Mouse (Mus musculus) liver, embryonic 13.5 days (tissue): ENCODE measurements around the gene Hist1h2be. TPM values are rescaled to one million over a fixed set of nuclear protein-coding genes. Genes with fewer than 3 reads are reported as not detected.
"Not testable (repeated sequence)": the region's sequence is repeated elsewhere in the genome, so short reads cannot be mapped to it uniquely, and the experiment has no call there.

Experiments
- ATAC-seq: fragments of 200-750 bp; cut with Nextera tagmentation; 2 replicates; pipeline ENCODE4 v1.8.0; 2017; ENCODE audit warnings: low read depth, mild to moderate bottlenecking, moderate number of reproducible peaks, moderate library complexity
- DNase-seq: peaks from one replicate; pipeline ENCODE4 v3.0.0; 2022
- H3K27ac ChIP-seq: fragments of 300-500 bp; sonication (generic); 2 replicates; pipeline ENCODE4 v1.5.1; 2015; ENCODE audit warnings: moderate library complexity, mild to moderate bottlenecking, inconsistent platforms
- H3K27me3 ChIP-seq: fragments of 300-500 bp; sonication (generic); 2 replicates; pipeline ENCODE4 v1.6.1; 2015; ENCODE audit warnings: mild to moderate bottlenecking, inconsistent platforms
- H3K36me3 ChIP-seq: fragments of 300-500 bp; sonication (generic); 2 replicates; pipeline ENCODE4 v1.6.1; 2015; ENCODE audit warnings: mild to moderate bottlenecking, inconsistent platforms
- H3K4me1 ChIP-seq: fragments of 300-500 bp; sonication (generic); replicated peaks from 2 replicates; pipeline ENCODE4 v1.6.1; 2015; ENCODE audit warnings: inconsistent platforms
- H3K4me2 ChIP-seq: fragments of 300-500 bp; sonication (generic); 2 replicates; pipeline ENCODE4 v1.6.1; 2015; ENCODE audit warnings: inconsistent platforms, mild to moderate bottlenecking, moderate library complexity
- H3K4me3 ChIP-seq: fragments of 300-500 bp; sonication (generic); replicated peaks from 2 replicates; pipeline ENCODE4 v1.5.1; 2015; ENCODE audit warnings: mild to moderate bottlenecking, inconsistent platforms
- H3K9ac ChIP-seq: fragments of 300-500 bp; sonication (generic); 2 replicates; pipeline ENCODE4 v1.6.1; 2015; ENCODE audit warnings: mild to moderate bottlenecking, inconsistent platforms
- H3K9me3 ChIP-seq: fragments of 300-500 bp; sonication (generic); replicated peaks from 2 replicates; pipeline ENCODE4 v1.6.1; 2016; ENCODE audit warnings: inconsistent platforms
- WGBS: fragments of 180-500 bp; shearing (Covaris S2); methylation state at CpG from one replicate; pipeline ENCODE4 v1.1.7; 2015; ENCODE audit not compliant: insufficient replicate concordance; 5-methylcytosine and 5-hydroxymethylcytosine counted together
- polyA plus RNA-seq: library from polyadenylated mRNA; unstranded; fragments of >200 nt; fragmentation: Nextera tagmentation; extraction: Ambion mirVana; gene quantifications from 2 replicates; pipeline ENCODE4 v1.2.1, GENCODE M21; 2015

Gene Hist1h2be
- polyA plus RNA-seq, 1 experiment from 2014 or later: 1.3 TPM

DNA sequence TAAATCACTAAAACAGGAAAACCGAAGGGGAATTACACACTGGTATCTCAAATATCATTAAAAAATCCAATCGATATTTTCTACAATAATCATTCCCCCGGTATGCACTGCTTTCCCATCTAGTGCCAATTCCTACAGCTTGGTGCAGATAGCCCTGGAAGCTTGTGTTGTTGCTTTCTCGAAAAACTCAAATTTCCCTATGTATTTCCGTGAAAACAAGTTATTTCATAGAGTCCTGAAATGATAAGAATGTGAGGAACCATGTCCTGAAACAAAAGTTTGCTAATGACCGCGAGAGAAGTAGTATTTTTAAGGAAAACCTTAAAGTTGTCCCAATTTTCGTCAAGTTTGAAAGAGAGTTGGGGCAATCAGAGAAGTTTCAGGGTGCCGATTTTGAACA is 66.5 kb downstream of the Hist1h2be start:
- H3K4me1 ChIP-seq: peaks cover 56% of the 10 kb centered on the region
- peak overlapping the region; percentile 92 for H3K9ac ChIP-seq
- peak overlapping the region; percentile 100 for H3K27ac ChIP-seq
- ATAC-seq (no peak), DNase-seq (no peak)
- no peaks in the 10 kb centered on the region for H3K27me3 ChIP-seq
- 19% methylated on average over 9 of the region's 9 CpGs for WGBS
- peak overlapping the region; percentile 66 for H3K4me3 ChIP-seq
- H3K4me2 ChIP-seq: peak overlapping the region; percentile 83
- no peaks in the 10 kb centered on the region for H3K36me3 ChIP-seq
- no peaks in the 10 kb centered on the region for H3K9me3 ChIP-seq

DNA sequence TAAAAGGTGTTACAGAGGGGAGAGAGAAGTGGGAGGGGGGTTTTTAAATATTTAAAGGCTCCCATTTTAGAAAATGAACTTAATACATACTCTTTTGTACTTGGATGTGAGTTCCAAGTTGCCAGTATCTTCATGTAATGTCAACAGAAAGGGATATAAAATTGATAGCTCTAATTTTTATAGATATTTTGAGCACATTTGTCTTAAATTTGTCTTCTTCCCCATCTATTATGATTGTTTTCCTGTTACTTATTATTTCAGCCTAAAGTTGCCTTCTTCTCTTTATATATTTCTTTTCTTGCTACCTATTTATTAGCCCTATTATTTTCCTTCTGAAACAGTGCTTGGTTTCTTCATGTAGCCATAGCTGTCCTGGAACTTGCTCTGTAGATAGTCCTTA is 68.0 kb downstream of the Hist1h2be start, which contains the start of gene Hist1h1d:
Gene Hist1h1d (plus strand): TSS at position 301 of the 400 bp plus-strand sequence.
- Histone ChIP-seq H3K4me1 (peaks cover 60% of the 10 kb centered on the region), H3K4me2 (peak within 1 kb of the TSS; percentile 83), H3K9me3 (no peaks in the 10 kb centered on the region), H3K4me3 (no peak within 1 kb of the TSS), H3K27ac (peak within 1 kb of the TSS; percentile 100), H3K9ac (peak within 1 kb of the TSS; percentile 92), H3K27me3 (no peaks in the 10 kb centered on the region), H3K36me3 (no peaks in the 10 kb centered on the region)
- ATAC-seq (no peak), DNase-seq (no peak)

DNA sequence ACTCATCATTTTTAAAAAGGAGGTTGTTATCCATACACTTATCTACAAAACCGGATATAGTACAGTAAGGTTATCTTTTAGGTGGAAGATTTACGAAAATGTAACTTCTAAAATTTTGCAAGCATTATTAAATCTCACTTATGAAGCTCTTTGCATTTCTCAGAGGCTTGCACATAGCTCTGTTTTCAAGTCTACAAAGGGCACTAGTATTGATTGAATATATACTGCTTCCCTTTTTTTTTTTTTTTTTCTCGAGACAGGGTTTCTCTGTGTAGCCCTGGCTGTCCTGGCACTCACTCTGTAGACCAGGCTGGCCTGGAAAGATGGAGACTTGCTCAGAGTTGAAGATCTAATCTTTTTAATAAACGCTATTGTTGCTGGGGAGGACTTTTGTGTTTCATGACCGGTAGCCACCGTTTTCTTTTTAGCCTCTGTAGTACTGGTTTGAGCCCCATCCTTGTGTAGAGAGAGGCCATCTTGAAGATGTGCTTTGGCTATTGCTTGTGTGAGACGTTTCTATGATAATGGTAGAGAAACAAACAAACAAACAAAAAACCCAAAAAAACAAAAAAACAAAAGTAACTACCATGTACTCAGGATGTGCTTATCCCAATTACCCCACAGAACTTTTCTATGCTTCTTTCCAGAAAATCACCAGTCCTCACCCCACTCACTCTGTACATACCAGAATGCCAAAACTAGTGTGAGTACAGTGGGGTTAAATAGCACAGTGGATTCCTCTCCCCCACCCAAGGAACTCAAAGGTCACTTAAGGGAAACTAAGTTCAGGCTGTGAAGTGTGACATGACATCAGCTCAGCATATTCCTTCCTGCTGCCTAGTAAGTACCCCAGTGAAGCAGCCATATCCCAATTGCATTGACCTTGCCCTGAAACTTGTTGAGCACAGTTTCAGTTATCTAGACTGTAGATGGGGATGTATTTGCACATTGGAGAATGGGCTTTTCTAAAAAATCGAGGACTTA is 68.7 kb downstream of the Hist1h2be start:
- H3K4me2 ChIP-seq: peak overlapping the region; percentile 71
- peak overlapping the region; percentile 81 for H3K9ac ChIP-seq
- H3K27me3 ChIP-seq: no peaks in the 10 kb centered on the region
- H3K4me1 ChIP-seq: peaks cover 58% of the 10 kb centered on the region
- no peak for DNase-seq
- no peak for ATAC-seq
- H3K9me3 ChIP-seq: no peaks in the 10 kb centered on the region
- H3K27ac ChIP-seq: peak overlapping the region; percentile 98
- peak overlapping the region; percentile 58; the same call in 1 of the 2 replicates for H3K4me3 ChIP-seq
- WGBS: 34% methylated on average over 8 of the region's 8 CpGs
- H3K36me3 ChIP-seq: no peaks in the 10 kb centered on the region

DNA sequence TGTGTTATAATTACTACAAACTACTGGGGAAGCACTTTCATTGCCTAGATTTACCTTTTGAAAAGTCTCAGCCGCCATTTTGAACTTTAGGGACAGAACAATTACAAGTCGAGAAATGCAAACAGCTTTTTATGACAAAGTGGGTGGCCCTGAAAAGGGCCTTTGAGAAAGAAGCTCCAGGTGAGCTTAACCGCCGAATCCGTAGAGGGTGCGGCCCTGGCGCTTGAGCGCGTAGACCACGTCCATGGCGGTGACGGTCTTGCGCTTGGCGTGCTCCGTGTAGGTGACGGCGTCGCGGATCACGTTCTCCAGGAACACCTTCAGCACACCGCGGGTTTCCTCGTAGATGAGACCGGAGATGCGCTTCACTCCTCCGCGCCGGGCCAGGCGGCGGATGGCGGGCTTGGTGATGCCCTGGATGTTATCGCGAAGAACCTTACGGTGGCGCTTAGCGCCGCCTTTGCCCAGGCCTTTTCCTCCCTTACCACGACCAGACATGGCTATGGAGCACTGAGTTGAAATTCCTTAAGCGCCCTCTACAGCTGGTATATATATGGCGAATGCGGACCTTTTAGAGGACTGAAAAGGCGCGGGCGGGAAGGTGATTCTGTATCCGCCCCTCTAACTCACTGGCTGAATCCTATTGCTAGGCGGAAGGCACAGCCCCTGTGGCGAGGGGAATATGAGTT is 69.6 kb downstream of the Hist1h2be start, which contains the start of gene Hist1h4f:
Gene Hist1h4f (minus strand): TSS at position 503 of the 689 bp plus-strand sequence.
- DNase-seq: peak; percentile 93
- under 1% methylated on average over 47 of the region's 47 CpGs for WGBS
- peak within 1 kb of the TSS; percentile 71 for H3K4me2 ChIP-seq
- peak within 1 kb of the TSS; percentile 58 for H3K4me3 ChIP-seq
- not testable (repeated sequence) for H3K27me3 ChIP-seq, H3K36me3 ChIP-seq, H3K9me3 ChIP-seq
- H3K4me1 ChIP-seq: peaks cover 56% of the 10 kb centered on the region
- ATAC-seq: peak; percentile 68
- H3K27ac ChIP-seq: peak within 1 kb of the TSS; percentile 98
- peak within 1 kb of the TSS; percentile 81 for H3K9ac ChIP-seq

DNA sequence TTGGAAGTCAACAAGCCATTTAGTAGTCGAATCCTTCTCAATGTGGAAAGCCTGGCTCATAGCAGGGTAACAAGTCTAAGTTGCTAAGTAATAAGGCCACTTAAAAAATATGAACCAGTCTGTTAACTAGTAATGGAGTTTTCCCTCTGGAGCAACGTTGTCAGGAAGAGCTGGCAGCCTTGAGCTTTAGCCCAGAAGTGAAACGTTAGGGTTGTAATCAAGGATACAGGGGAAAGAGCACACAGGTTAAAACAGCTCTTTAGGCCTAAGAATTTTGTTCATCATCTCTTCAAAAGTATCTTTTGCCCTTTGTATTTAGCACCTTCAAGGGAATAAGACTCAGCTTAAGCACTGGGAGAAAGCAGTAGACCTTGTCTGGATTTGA is 70.2 kb downstream of the Hist1h2be start:
- H3K9ac ChIP-seq: peak overlapping the region; percentile 81
- H3K36me3 ChIP-seq: no peaks in the 10 kb centered on the region
- peak overlapping the region; percentile 98 for H3K27ac ChIP-seq
- H3K27me3 ChIP-seq: no peaks in the 10 kb centered on the region
- peaks cover 57% of the 10 kb centered on the region for H3K4me1 ChIP-seq
- H3K9me3 ChIP-seq: no peaks in the 10 kb centered on the region
- peak; percentile 0 for ATAC-seq
- peak overlapping the region; percentile 71 for H3K4me2 ChIP-seq
- no peak for DNase-seq
- H3K4me3 ChIP-seq: peak overlapping the region; percentile 58
- under 1% methylated on average over 3 of the region's 3 CpGs for WGBS

DNA sequence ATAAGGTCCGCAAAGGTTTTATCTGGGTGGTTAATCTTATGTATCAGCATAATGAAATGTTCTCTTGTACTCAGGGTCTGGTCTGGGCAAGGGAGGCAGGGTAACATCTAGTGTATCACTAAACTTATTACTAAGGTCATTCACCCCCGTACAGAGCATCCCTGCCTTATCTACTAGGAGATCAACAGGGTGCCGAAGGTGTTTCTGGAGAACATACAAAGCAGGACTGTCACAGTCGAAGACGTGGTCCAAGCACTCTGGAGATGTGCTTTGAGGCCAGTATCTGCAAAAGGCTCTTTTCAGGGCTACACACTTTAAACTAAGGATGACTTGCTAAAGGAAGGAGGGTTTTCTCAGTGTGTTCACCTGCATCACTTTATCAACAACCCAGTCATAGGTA is 74.2 kb downstream of the Hist1h2be start:
- Histone ChIP-seq H3K36me3 (no peaks in the 10 kb centered on the region), H3K4me1 (peaks cover 33% of the 10 kb centered on the region), H3K9me3 (no peaks in the 10 kb centered on the region), H3K27ac (peak overlapping the region; percentile 89), H3K27me3 (no peaks in the 10 kb centered on the region), H3K4me3 (no peak overlapping the region), H3K4me2 (peak overlapping the region; percentile 35; the same call in 1 of the 2 replicates), H3K9ac (peak overlapping the region; percentile 48; the same call in 1 of the 2 replicates)
- WGBS: 65% methylated on average over 5 of the region's 5 CpGs
- no peak for ATAC-seq
- DNase-seq: no peak

DNA sequence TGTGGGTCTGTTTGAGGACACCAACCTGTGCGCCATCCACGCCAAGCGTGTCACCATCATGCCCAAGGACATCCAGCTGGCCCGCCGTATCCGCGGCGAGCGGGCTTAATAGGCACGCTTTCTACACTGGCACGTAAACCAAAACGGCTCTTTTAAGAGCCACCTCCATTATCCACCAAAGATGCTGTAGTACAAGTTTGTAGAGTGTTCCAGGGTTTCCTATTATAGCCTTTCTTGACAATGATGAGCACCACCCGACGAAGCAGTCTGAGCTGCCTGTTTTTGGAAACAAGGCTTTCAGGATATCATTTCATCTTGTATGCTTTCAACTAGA is 76.2 kb downstream of the Hist1h2be start:
- WGBS: 0% methylated on average over 13 of the region's 14 CpGs
- ATAC-seq: peak; percentile 8
- not testable (repeated sequence) for H3K36me3 ChIP-seq, DNase-seq, H3K27me3 ChIP-seq, H3K9me3 ChIP-seq
- peak overlapping the region; percentile 97 for H3K27ac ChIP-seq
- H3K4me3 ChIP-seq: peak overlapping the region; percentile 56
- H3K4me1 ChIP-seq: peaks cover 34% of the 10 kb centered on the region
- peak overlapping the region; percentile 72 for H3K4me2 ChIP-seq
- peak overlapping the region; percentile 75 for H3K9ac ChIP-seq

DNA sequence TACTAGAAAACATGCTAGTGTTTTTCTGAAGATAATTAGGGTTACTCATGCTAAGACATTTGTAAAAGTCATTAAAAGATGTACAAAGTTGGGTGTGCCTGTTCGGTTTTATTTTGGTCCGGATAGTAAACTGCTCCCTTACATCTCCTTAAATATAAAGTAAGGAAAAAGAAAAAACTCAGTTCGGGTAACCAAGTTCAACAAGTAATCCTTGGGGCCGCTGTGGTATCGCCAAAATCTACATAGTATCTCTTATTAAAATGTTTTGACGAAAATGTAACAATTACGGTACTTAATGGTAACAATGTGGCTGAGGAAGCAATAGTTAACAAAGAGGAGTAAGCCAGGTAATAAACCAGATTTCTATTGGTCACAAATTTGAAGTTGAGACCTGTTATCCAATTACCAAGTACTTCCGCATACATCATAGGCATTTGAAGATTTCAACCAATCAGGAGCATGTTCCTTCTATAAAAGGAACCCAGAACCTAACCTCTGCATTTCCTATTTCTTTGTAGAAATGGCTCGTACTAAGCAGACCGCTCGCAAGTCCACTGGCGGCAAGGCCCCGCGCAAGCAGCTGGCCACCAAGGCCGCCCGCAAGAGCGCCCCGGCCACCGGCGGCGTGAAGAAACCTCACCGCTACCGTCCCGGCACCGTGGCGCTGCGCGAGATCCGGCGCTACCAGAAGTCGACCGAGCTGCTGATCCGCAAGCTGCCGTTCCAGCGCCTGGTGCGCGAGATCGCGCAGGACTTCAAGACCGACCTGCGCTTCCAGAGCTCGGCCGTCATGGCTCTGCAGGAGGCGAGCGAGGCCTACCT is 76.7 kb downstream of the Hist1h2be start, which contains the start of gene Hist1h3f:
Gene Hist1h3f (plus strand): TSS at position 88 of the 822 bp plus-strand sequence.
- H3K27ac ChIP-seq: peak within 1 kb of the TSS; percentile 98
- H3K9me3 ChIP-seq: no peaks in the 10 kb centered on the region
- ATAC-seq: peak; percentile 75
- no peaks in the 10 kb centered on the region for H3K36me3 ChIP-seq
- H3K4me1 ChIP-seq: peaks cover 29% of the 10 kb centered on the region
- DNase-seq: peak; percentile 86
- no peaks in the 10 kb centered on the region for H3K27me3 ChIP-seq
- peak within 1 kb of the TSS; percentile 90 for H3K9ac ChIP-seq
- H3K4me3 ChIP-seq: peak within 1 kb of the TSS; percentile 67
- H3K4me2 ChIP-seq: peak within 1 kb of the TSS; percentile 73
- under 1% methylated on average over 28 of the region's 45 CpGs for WGBS

DNA sequence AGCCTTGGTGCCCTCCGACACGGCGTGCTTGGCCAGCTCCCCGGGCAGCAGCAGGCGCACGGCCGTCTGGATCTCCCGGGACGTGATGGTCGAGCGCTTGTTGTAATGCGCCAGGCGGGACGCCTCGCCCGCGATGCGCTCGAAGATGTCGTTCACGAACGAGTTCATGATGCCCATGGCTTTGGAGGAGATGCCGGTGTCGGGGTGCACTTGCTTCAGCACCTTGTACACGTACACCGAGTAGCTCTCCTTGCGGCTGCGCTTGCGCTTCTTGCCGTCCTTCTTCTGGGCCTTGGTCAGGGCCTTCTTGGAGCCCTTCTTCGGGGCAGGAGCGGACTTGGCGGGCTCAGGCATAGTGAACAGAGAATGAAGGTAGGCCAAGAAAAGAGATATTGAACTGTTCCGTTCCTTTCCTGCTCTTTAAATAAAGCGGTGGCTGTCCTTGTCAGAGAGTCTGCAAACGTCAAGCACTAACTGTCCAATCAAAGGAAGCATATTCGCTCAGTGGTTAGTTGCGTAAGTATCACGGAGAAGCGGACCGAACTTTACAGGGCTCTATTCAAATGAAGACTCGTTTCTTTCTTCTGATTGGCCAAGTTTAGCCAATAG is 77.8 kb downstream of the Hist1h2be start, which contains the start of gene Hist1h2bh:
Gene Hist1h2bh (minus strand): TSS at position 394 of the 609 bp plus-strand sequence.
- not testable (repeated sequence) for H3K36me3 ChIP-seq, H3K9me3 ChIP-seq, H3K27me3 ChIP-seq
- peak within 1 kb of the TSS; percentile 98 for H3K27ac ChIP-seq
- peaks cover 33% of the 10 kb centered on the region for H3K4me1 ChIP-seq
- H3K9ac ChIP-seq: peak within 1 kb of the TSS; percentile 90
- WGBS: under 1% methylated on average over 30 of the region's 42 CpGs
- H3K4me2 ChIP-seq: peak within 1 kb of the TSS; percentile 73
- DNase-seq: peak; percentile 89
- peak; percentile 87 for ATAC-seq
- peak within 1 kb of the TSS; percentile 67 for H3K4me3 ChIP-seq

DNA sequence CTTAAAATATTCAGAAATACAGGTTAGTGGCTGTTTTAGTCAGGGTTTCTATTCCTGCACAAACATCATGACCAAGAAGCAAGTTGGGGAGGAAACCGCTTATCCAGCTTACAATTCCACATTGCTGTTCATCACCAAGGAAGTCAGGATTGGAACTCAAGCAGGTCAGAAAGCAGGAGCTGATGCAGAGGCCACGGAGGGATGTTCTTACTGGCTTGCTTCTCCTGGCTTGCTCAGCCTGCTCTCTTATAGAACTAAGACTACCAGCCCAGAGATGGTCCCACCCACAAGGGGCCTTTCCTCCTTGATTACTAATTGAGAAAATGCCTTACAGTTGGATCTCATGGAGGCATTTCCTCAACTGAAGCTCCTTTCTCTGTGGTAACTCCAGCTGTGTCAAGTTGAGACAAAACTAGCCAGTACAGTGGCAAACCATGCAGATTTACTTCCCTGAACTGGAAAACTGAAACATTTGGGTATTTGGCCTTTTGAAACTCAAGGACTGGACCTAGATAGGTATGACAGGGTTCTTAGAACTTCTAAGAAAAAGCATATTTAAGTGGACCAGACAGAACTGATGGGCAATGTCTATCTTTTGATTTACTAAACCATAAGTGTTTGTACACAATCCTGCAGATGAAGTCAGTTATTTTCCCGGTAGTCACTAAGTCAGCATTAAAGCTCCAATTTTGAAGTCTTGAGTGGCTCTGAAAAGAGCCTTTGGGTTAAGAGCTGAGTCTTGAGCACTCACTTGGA is 78.5 kb downstream of the Hist1h2be start:
- 7% methylated on average over 3 of the region's 3 CpGs for WGBS
- Histone ChIP-seq H3K9ac (peak overlapping the region; percentile 90), H3K4me3 (peak overlapping the region; percentile 67), H3K4me2 (peak overlapping the region; percentile 73), H3K27ac (peak overlapping the region; percentile 98), H3K4me1 (peaks cover 40% of the 10 kb centered on the region)
- ATAC-seq, DNase-seq, H3K36me3 ChIP-seq, H3K27me3 ChIP-seq, H3K9me3 ChIP-seq: not testable (repeated sequence)
